Mouse (Mus musculus) embryonic facial prominence, embryonic 13.5 days (tissue): ENCODE data around the gene Tsr3. TPM values are rescaled to one million over a fixed set of nuclear protein-coding genes. Genes with fewer than 3 reads are reported as not detected.
"Not testable (repeated sequence)": the region's sequence is repeated elsewhere in the genome, so short reads cannot be mapped to it uniquely, and the experiment has no call there.

Source experiments
- ATAC-seq: fragments of 200-750 bp; cut with Nextera tagmentation; 2 replicates; pipeline ENCODE4 v1.8.0; 2017; ENCODE audit warnings: low read depth; ENCODE audit not compliant: insufficient number of reproducible peaks, insufficient read depth, low FRiP score, low TSS enrichment
- H3K27ac ChIP-seq: fragments of 300-500 bp; sonication (generic); 2 replicates; pipeline ENCODE4 v1.5.1; 2015; ENCODE audit warnings: moderate library complexity, mild to moderate bottlenecking, inconsistent platforms
- H3K27me3 ChIP-seq: fragments of 300-500 bp; sonication (generic); 2 replicates; pipeline ENCODE4 v1.6.1; 2015; ENCODE audit warnings: mild to moderate bottlenecking, inconsistent platforms
- H3K36me3 ChIP-seq: fragments of 300-500 bp; sonication (generic); 2 replicates; pipeline ENCODE4 v1.6.1; 2015; ENCODE audit warnings: mild to moderate bottlenecking, inconsistent platforms
- H3K4me1 ChIP-seq: fragments of 300-500 bp; sonication (generic); 2 replicates; pipeline ENCODE4 v1.6.1; 2015; ENCODE audit warnings: inconsistent platforms
- H3K4me2 ChIP-seq: fragments of 300-500 bp; sonication (generic); 2 replicates; pipeline ENCODE4 v1.6.1; 2015; ENCODE audit warnings: moderate library complexity, mild to moderate bottlenecking, inconsistent platforms
- H3K4me3 ChIP-seq: fragments of 300-500 bp; sonication (generic); 2 replicates; pipeline ENCODE4 v1.5.1; 2015; ENCODE audit warnings: mild to moderate bottlenecking, inconsistent platforms
- H3K9ac ChIP-seq: fragments of 300-500 bp; sonication (generic); 2 replicates; pipeline ENCODE4 v1.6.1; 2015; ENCODE audit warnings: mild to moderate bottlenecking, inconsistent platforms
- H3K9me3 ChIP-seq: fragments of 300-500 bp; sonication (generic); 2 replicates; pipeline ENCODE4 v1.6.1; 2016; ENCODE audit warnings: inconsistent platforms
- WGBS: fragments of 180-500 bp; shearing (Covaris S2); methylation state at CpG from one replicate; pipeline ENCODE4 v1.1.7; 2015; ENCODE audit warnings: mixed read lengths; 5-methylcytosine and 5-hydroxymethylcytosine counted together
- polyA plus RNA-seq: library from polyadenylated mRNA; unstranded; fragments of >200 nt; fragmentation: Nextera tagmentation; extraction: Ambion mirVana; gene quantifications from 2 replicates; pipeline ENCODE4 v1.2.1, GENCODE M21; 2015

Gene Tsr3
- polyA plus RNA-seq, 1 experiment from 2014 or later: 57.2 TPM

DNA sequence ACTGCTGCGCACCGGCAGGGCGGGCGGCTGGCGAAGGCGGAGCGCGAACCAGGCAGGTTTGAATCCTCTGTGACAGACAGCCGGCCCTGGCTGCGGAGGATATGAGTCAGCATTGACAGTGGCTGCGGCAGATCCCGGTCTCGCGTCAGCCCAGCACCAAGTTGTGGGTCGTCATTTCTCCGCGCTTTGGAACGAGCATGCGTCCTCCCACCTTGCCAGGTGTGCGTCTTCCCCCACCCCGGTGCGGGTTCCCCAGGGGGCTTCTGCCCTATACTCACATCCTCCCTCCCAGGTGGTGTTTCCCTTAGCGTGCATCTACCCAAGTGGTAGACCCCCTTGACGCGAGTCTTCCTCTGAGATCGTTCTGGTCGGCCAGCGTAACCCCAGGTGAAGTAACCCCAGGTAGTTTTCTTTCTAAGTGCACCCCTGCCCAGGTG lies 17.4 kb upstream of the Tsr3 start:
- peak overlapping the region; percentile 66 for H3K4me2 ChIP-seq
- H3K27me3 ChIP-seq, H3K9me3 ChIP-seq, H3K27ac ChIP-seq: not testable (repeated sequence)
- H3K36me3 ChIP-seq: peaks cover 65% of the 10 kb centered on the region
- H3K9ac ChIP-seq: peak overlapping the region; percentile 55
- H3K4me1 ChIP-seq: peaks cover 19% of the 10 kb centered on the region
- peak overlapping the region; percentile 41 for H3K4me3 ChIP-seq
- peak; percentile 78; the same call in 1 of the 2 replicates for ATAC-seq
- 12% methylated on average over 16 of the region's 28 CpGs for WGBS

DNA sequence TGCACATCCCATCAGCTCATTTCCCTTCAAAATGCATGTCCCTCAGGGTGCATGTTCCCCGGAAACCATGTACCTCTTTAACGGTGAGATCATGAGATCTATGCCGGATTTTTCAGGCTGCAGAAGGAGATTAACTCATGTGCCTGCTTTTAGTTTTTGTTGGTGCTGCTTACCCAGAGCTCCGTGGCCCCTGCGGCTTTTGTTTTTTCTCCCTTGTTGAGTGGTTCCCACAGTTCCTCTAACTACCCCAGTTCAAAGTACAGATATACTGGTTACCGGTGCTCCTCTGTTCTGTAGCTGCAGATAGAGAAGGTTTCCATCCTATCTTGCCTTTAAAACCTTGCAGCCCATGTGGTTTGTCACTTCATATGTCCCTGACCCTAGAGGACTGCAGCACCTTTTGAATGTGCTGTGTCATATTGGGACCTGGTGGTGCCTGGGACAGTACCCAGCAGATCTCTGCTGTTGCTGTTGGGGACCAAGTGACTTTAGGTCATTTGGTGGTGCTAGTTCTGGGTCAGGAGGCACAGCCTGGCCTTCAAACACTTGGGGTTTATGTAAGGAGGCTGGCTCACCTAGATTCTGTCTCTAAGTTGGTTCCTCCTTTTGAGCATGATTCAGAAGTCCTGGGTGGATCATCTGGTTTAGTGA lies 16.9 kb upstream of the Tsr3 start:
- Histone ChIP-seq H3K27me3 (no peaks in the 10 kb centered on the region), H3K27ac (no peak overlapping the region), H3K9ac (no peak overlapping the region), H3K4me3 (peak overlapping the region; percentile 41), H3K36me3 (peaks cover 64% of the 10 kb centered on the region), H3K4me1 (peaks cover 19% of the 10 kb centered on the region), H3K4me2 (peak overlapping the region; percentile 66), H3K9me3 (no peaks in the 10 kb centered on the region)
- WGBS: 37% methylated on average over 6 of the region's 6 CpGs
- ATAC-seq: no peak

DNA sequence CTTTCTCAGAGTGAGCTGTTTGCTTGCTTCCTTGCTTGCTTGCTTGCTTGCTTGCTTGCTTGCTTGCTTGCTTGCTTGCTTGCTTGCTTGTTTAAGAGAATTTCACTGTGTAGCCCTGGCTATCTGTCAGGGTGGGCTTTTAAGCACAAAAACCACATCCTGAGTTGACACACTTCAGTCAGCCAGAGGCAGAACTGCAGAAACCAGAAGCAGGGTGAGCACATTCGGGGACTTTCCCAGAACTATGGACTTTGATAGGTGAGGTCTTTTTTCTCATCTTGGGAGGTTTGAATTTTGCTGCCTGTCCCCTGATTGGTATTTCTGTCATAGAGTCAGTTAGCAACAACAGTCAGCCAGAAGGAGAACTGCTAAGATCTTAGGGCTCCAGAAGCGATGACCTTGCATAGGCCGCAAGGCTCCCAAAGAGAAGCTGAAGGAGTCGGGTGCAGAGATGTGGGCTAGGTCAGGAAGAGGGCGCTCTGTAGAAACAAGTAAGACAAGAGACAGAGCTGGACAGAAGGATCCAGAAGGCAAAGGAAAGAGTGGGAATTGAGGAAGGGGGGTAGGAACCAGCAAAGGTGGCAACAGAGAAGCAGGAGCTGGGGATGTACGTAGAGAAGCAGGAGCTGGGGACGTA lies 15.3 kb upstream of the Tsr3 start:
- Histone ChIP-seq H3K9ac (no peak overlapping the region), H3K4me1 (peaks cover 19% of the 10 kb centered on the region), H3K4me3 (no peak overlapping the region), H3K36me3 (peaks cover 62% of the 10 kb centered on the region), H3K27ac (no peak overlapping the region), H3K4me2 (no peak overlapping the region), H3K9me3 (no peaks in the 10 kb centered on the region), H3K27me3 (no peaks in the 10 kb centered on the region)
- ATAC-seq: no peak
- 88% methylated on average over 7 of the region's 7 CpGs for WGBS

DNA sequence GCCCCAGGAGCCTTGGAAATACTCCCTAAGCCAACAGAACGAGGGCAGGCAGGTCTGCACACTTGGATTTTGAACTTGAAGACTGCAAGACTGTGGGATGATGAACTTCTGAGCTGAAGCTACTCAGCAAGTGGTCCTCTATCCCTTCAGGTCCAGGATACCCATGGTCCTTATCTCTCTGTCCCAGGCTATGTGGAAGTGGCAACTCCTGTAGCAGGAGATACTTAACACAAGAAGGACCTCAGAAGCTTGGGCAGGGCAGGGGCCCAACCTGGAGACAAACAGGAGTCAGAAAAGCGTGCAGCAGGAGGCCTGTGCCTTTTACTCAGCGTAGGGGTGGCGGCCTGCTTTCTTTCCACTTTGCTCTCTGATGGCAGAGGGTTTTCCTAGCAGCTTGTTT lies 14.3 kb upstream of the Tsr3 start:
- H3K4me2 ChIP-seq: no peak overlapping the region
- H3K27me3 ChIP-seq: no peaks in the 10 kb centered on the region
- H3K9ac ChIP-seq: no peak overlapping the region
- H3K27ac ChIP-seq: no peak overlapping the region
- H3K9me3 ChIP-seq: no peaks in the 10 kb centered on the region
- H3K4me1 ChIP-seq: peaks cover 18% of the 10 kb centered on the region
- peaks cover 63% of the 10 kb centered on the region for H3K36me3 ChIP-seq
- WGBS: 85% methylated on average over 4 of the region's 4 CpGs
- no peak for ATAC-seq
- no peak overlapping the region for H3K4me3 ChIP-seq

DNA sequence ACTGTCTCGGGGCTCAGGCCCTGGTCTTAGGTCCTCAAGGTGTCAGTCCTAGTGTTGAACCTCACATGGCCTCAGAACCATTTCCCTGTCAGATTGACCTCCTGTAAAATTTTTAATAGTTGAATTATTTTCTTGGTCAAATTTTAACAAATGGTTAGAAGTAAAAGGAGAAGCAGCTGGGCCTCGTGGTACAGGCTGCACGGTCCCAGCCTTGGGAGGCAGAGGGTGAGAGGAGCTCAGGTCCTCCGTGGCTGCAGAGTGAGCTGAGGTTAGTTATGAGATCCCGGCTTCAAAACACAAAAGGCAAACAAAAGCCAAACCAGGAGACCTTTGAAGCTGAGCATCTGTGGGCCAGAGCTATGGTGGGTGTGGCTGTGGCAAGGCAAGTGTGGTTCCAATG lies 12.0 kb upstream of the Tsr3 start:
- Histone ChIP-seq H3K9ac (no peak overlapping the region), H3K4me3 (no peak overlapping the region), H3K27ac (no peak overlapping the region), H3K27me3 (no peaks in the 10 kb centered on the region), H3K36me3 (peaks cover 72% of the 10 kb centered on the region), H3K4me1 (no peaks in the 10 kb centered on the region; the same call in 1 of the 2 replicates), H3K4me2 (no peak overlapping the region), H3K9me3 (no peaks in the 10 kb centered on the region)
- ATAC-seq: no peak
- 88% methylated on average over 5 of the region's 5 CpGs for WGBS

DNA sequence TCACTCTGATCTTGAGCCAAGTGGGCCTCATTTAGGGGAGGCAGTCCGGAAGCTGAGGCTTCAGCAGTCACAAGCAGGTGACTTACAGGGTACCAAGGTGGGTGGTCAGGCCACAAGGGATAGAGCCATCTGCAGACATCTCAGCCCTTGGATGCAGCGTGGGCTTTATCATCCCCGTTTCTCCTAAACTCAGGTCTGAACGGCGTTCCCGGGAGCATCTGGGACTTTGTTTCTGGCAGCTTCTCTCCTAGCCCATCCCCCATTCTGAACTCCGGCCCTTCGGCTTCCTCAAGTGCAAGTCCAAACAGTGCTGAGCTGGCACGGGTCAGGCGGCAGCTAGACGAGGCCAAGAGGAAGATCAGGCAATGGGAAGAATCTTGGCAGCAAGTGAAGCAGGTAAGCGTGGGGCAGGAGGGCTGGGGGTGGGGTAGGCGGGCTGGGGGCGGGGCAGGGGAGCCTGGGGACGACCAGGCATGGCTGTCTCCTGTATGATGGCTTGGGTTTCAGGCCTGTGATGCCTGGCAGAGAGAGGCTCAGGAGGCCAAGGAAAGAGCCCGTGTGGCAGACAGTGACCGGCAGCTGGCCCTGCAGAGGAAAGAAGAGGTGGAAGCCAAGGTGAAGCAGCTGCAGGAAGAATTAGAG lies 9.8 kb upstream of the Tsr3 start:
- H3K36me3 ChIP-seq: peaks cover 67% of the 10 kb centered on the region
- H3K9ac ChIP-seq, H3K27me3 ChIP-seq, H3K4me2 ChIP-seq, H3K9me3 ChIP-seq, H3K27ac ChIP-seq, H3K4me1 ChIP-seq, ATAC-seq, H3K4me3 ChIP-seq: not testable (repeated sequence)
- 72% methylated on average over 17 of the region's 17 CpGs for whole genome bisulfite sequencing

DNA sequence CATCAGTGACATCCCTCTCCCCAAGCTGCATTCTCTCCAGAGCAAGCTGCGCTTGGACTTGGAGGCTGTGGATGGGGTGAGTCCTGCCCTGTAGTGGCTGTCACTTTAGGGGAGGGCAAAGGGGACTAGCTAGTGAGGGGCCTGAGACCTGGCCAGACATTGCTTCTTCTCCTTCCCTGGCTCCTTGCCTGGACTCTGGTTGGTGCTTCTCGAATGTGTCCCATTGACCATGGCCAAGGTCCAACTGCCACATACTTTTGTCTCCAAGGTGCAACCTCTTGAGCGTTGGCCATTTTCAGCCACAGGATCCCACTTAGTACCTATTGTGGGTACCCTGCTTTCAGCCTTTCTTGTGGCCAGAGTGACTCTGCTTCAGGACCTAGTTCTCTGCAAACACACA lies 9.3 kb upstream of the Tsr3 start:
- H3K27me3 ChIP-seq: no peaks in the 10 kb centered on the region
- H3K9ac ChIP-seq: no peak overlapping the region
- 94% methylated on average over 3 of the region's 3 CpGs for WGBS
- no peak overlapping the region for H3K4me3 ChIP-seq
- peaks cover 68% of the 10 kb centered on the region for H3K36me3 ChIP-seq
- no peak for ATAC-seq
- H3K27ac ChIP-seq: no peak overlapping the region
- H3K4me2 ChIP-seq: no peak overlapping the region
- H3K9me3 ChIP-seq: no peaks in the 10 kb centered on the region
- no peaks in the 10 kb centered on the region for H3K4me1 ChIP-seq

DNA sequence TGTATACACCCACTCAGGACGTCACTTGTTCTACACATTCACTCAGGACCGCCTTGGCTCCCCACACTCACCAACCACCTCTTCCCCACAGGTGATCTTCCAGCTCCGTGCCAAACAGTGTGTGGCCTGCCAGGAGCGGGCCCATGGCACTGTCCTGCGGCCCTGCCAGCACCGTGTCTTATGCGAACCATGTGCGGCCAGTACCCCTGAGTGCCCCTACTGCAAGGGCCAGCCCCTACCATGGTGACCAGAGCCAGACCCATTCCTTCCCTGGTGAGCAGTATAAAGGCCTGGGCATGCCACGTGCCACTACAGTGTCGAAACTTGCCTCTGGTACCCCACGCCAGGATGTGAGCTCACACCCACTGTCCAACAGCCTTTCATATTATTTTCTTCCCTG lies 8.3 kb upstream of the Tsr3 start:
- H3K36me3 ChIP-seq: peaks cover 68% of the 10 kb centered on the region
- H3K4me1 ChIP-seq, H3K27ac ChIP-seq, ATAC-seq, H3K4me3 ChIP-seq, H3K9me3 ChIP-seq, H3K9ac ChIP-seq, H3K27me3 ChIP-seq, H3K4me2 ChIP-seq: not testable (repeated sequence)
- WGBS: 81% methylated on average over 5 of the region's 11 CpGs

DNA sequence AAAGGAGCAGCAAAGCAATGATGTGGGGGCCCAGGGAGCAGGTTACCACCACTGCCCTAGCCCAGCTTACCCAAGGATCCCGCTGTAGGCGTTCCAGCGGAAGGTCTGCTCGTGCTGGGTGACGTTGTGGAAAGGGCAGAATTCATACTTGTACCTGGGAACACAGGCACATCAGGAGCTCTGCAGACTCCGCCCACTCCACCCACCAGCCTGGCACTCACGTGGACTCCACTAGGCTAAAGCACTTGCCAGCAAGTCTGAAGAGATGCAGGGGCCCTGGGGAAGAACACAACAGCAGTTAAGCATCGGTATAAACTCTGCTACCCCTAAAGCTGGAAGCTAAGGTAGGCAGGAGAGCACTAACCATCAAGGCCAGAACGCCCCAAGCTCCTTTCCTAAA lies 4.3 kb upstream of the Tsr3 start:
- Histone ChIP-seq H3K36me3 (peaks cover 34% of the 10 kb centered on the region), H3K9me3 (no peaks in the 10 kb centered on the region), H3K9ac (no peak overlapping the region), H3K27ac (no peak overlapping the region), H3K4me2 (no peak overlapping the region), H3K27me3 (no peaks in the 10 kb centered on the region), H3K4me3 (no peak overlapping the region), H3K4me1 (peaks cover 6% of the 10 kb centered on the region)
- no peak for ATAC-seq
- 84% methylated on average over 9 of the region's 9 CpGs for WGBS

DNA sequence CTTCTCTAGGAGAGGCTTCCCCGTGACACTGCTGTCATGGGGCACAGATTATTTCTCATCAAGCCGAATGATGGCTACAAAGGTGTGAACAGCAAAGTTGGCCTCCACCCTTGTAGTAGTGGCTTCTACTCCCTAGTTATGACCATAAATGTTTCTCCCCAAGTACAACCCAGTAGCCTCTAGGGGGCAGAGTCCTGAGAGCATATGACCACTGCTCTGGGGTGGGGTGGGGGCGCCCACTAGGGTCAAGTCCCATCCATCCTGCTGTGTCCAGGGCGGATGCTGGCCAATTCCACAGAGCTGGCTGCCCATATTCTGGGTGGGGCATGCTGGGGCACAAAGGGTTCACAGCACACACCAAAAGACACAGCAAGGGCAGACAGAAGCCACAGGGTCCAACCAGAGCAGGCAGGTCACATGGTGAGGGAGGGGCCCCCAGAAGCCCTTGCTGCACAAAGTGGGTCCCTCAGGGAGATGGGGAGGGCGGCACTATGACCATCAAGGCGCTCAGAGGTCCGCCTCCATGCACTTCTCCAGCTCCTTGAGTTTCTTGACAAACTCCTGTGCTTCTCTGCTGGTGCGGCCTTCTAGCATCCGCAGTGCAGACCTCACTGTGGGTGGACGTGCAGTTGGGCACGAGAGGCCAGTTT lies 3.3 kb downstream of the Tsr3 start:
- no peak overlapping the region for H3K9ac ChIP-seq
- WGBS: 91% methylated on average over 11 of the region's 11 CpGs
- H3K27ac ChIP-seq: no peak overlapping the region
- peaks cover 17% of the 10 kb centered on the region for H3K4me1 ChIP-seq
- H3K4me2 ChIP-seq: no peak overlapping the region
- peaks cover 38% of the 10 kb centered on the region for H3K36me3 ChIP-seq
- no peaks in the 10 kb centered on the region for H3K9me3 ChIP-seq
- no peak for ATAC-seq
- no peak overlapping the region for H3K4me3 ChIP-seq
- no peaks in the 10 kb centered on the region for H3K27me3 ChIP-seq

DNA sequence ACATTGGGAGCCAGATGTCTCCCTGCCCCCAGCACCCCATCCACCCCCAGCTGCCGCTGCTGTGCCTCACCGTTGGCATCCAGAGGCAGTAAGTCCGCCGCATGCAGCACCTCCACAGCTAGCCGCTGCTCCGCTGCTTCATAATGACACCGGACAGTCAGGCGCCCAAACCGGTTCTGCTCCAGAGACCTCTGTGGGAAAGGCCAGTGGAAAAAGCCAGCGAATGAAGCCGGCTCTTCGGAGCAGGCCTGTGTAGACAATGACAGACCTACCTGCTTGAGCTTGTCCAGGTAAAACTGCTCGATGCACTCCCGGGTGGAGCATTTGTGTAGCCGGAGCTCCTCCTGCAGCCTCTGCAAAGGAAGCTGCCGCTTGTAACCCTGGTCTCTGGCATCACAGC lies 4.3 kb downstream of the Tsr3 start:
- H3K4me1 ChIP-seq: peaks cover 13% of the 10 kb centered on the region
- 73% methylated on average over 16 of the region's 16 CpGs for WGBS
- no peak for ATAC-seq
- no peak overlapping the region for H3K4me3 ChIP-seq
- peaks cover 38% of the 10 kb centered on the region for H3K36me3 ChIP-seq
- H3K27ac ChIP-seq: no peak overlapping the region
- H3K4me2 ChIP-seq: no peak overlapping the region
- no peak overlapping the region for H3K9ac ChIP-seq
- no peaks in the 10 kb centered on the region for H3K9me3 ChIP-seq
- no peaks in the 10 kb centered on the region for H3K27me3 ChIP-seq
